Mouse (Mus musculus): ENCODE data around the gene Dvl2. TPM values are rescaled to one million over a fixed set of nuclear protein-coding genes. Genes with fewer than 3 reads are reported as not detected.
"Not testable (repeated sequence)": the region's sequence is repeated elsewhere in the genome, so short reads cannot be mapped to it uniquely, and the experiment has no call there.

The Dvl2 gene
- 1 to 10 TPM; 3.6 to 5.0 TPM for total RNA-seq (2021)
- long read RNA-seq, experiment 1, partial matches to known transcripts = 1 of 7 reads
- long read RNA-seq, experiment 1, other reads (novel, unspliced or antisense) = 2 of 7 reads
- long read RNA-seq, experiment 2, transcript Dvl2-201 (15 exons, 2,968 nt) = major isoform, 6 of 6 reads
- long read RNA-seq, experiment 2, partial matches to known transcripts = 0 of 6 reads
- long read RNA-seq, experiment 2, other reads (novel, unspliced or antisense) = 0 of 6 reads

GRCm38 (mm10) chr11:70000396-70000898 is at the start of gene Dvl2:
TSS of gene Dvl2 (plus strand) at chr11:70000595.
- H3K4me3 ChIP-seq = peak within 1 kb of the TSS; percentile 86
- no peak for TF ChIP-seq CTCF (IDR thresholded peaks at IDR 0.05)
- intact Hi-C loops (cut with DNase I) = loop anchor here (5.0 kb wide), 1 partner anchor 68 kb away; no protein-coding TSS in a partner anchor
- H3K27ac ChIP-seq = peak within 1 kb of the TSS; percentile 100
- peak; percentile 94 for DNase-seq

GRCm38 (mm10) chr11:69950807-69951459 is 49.5 kb upstream of the Dvl2 start:
- peak; percentile 49 for TF ChIP-seq CTCF (IDR thresholded peaks at IDR 0.05)

GRCm38 (mm10) chr11:69952274-69952673 is 48.1 kb upstream of the Dvl2 start:
- peak; percentile 23; the same call in 1 of the 2 replicates for TF ChIP-seq CTCF (IDR thresholded peaks at IDR 0.05)
- no peak overlapping the region for H3K27ac ChIP-seq
- no peak overlapping the region for H3K4me3 ChIP-seq
- DNase-seq = no peak
- intact Hi-C loops (cut with DNase I) = no loop called here

More at GRCm38 (mm10) chr11:69950807-69951459, 49.5 kb upstream of the Dvl2 start:
- peak; percentile 51 for DNase-seq
- Histone ChIP-seq H3K27ac (no peak overlapping the region), H3K4me3 (no peak overlapping the region)
- intact Hi-C loops (cut with DNase I) = loop anchor here (2.0 kb wide), 1 partner anchor 28 kb away; no protein-coding TSS in a partner anchor

- intact Hi-C loops (cut with DNase I) = no loop called here
- Histone ChIP-seq H3K4me3 (no peak overlapping the region), H3K27ac (no peak overlapping the region)
- no peak for DNase-seq
- TF ChIP-seq CTCF (IDR thresholded peaks at IDR 0.05) = no peak
Measured at GRCm38 (mm10) chr11:69953267-69953915, 47.0 kb upstream of the Dvl2 start.

- intact Hi-C loops (cut with DNase I); DNase-seq; H3K4me3 ChIP-seq: not testable (repeated sequence)
- peak overlapping the region; percentile 12; the same call in 1 of the 2 replicates for H3K27ac ChIP-seq
Measured at GRCm38 (mm10) chr11:69955618-69956017, 44.8 kb upstream of the Dvl2 start.

- no peak for DNase-seq
- H3K27ac ChIP-seq = no peak overlapping the region
- no peak overlapping the region for H3K4me3 ChIP-seq
- TF ChIP-seq CTCF (IDR thresholded peaks at IDR 0.05) = peak; percentile 29; the same call in 1 of the 2 replicates
- intact Hi-C loops (cut with DNase I) = no loop called here
Measured at GRCm38 (mm10) chr11:69956218-69956617, 44.2 kb upstream of the Dvl2 start.

GRCm38 (mm10) chr11:69960616-69961015 is 39.8 kb upstream of the Dvl2 start:
- peak; percentile 47 for TF ChIP-seq CTCF (IDR thresholded peaks at IDR 0.05)
- no peak overlapping the region for H3K27ac ChIP-seq
- DNase-seq = no peak
- intact Hi-C loops (cut with DNase I) = no loop called here
- H3K4me3 ChIP-seq = no peak overlapping the region

- intact Hi-C loops (cut with DNase I) = no loop called here
- H3K27ac ChIP-seq = no peak overlapping the region
- no peak for TF ChIP-seq CTCF (IDR thresholded peaks at IDR 0.05)
- no peak overlapping the region for H3K4me3 ChIP-seq
- DNase-seq = no peak
Measured at GRCm38 (mm10) chr11:69961841-69962240, 38.6 kb upstream of the Dvl2 start.

- no peak within 1 kb of the TSS for H3K27ac ChIP-seq
- DNase-seq = no peak
- intact Hi-C loops (cut with DNase I) = no loop called here
- TF ChIP-seq CTCF (IDR thresholded peaks at IDR 0.05) = no peak
- peak within 1 kb of the TSS; percentile 40 for H3K4me3 ChIP-seq
Measured at GRCm38 (mm10) chr11:69964650-69965270, 35.6 kb upstream of the Dvl2 start, which contains the start of gene Cldn7. TSS of gene Cldn7 (plus strand) at chr11:69964779.

- Histone ChIP-seq H3K27ac (no peak overlapping the region), H3K4me3 (peak overlapping the region; percentile 40)
- no peak for TF ChIP-seq CTCF (IDR thresholded peaks at IDR 0.05)
- no peak for DNase-seq
- intact Hi-C loops (cut with DNase I) = no loop called here
Measured at GRCm38 (mm10) chr11:69965271-69966005, 35.0 kb upstream of the Dvl2 start.

- H3K4me3 ChIP-seq = peak overlapping the region; percentile 71
- intact Hi-C loops (cut with DNase I) = no loop called here
- DNase-seq = peak; percentile 53
- no peak overlapping the region for H3K27ac ChIP-seq
- no peak for TF ChIP-seq CTCF (IDR thresholded peaks at IDR 0.05)
Measured at GRCm38 (mm10) chr11:69966006-69966859, 34.2 kb upstream of the Dvl2 start.

Data from gastrocnemius, adult 2 months (tissue).